Mouse (Mus musculus) kidney, postnatal 4 days (tissue): ENCODE measurements around the gene Trim11.

ENCODE experiments used
- DNase-seq, 2 experiments: peaks; one replicate each; pipeline ENCODE4 v3.0.0; 2021; ENCODE audit warnings: mixed read lengths in 2 of 2

The Trim11 gene

DNA sequence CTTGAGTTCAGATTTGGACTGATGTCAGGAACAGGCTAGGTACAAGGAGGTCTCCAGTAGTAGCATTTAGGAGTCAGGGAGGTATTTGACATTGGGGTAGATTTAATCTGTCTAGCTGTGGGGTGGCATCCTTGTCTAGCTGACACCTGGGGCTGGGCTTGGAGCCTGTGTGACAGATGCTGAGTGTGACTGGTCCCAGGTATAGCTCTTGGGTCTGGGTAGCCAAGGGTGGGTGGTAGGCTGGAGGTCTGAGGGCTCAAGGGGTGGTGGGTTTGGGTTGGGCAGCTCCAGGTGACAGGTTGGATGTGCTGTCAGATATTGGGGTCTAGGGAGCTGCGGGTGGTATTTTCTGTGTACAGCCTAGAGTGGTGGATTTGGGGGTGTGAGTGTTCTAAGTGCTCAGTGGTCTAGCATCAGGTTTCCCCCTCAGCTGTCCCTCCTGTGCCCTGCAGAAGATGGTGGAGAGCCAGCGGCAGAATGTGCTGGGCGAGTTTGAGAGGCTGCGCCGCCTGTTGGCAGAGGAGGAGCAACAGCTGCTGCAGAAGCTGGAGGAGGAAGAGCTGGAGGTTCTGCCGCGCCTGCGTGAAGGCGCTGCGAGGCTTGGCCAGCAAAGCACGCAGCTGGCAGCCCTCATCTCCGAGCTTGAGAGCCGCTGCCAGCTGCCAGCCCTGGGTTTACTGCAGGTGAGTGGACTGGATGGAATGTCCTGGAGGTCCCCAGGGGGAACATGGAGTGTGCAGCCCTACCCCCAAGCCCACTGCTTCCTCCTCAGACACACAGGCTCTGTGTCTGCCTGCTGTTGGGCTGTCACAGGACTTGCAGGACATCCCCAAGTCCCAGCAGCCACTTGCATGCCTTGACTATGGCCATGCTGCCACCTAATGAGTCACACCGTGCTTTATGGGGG lies 3.9 kb downstream of the Trim11 start:
- DNase-seq = peak; percentile 76 to 84

DNA sequence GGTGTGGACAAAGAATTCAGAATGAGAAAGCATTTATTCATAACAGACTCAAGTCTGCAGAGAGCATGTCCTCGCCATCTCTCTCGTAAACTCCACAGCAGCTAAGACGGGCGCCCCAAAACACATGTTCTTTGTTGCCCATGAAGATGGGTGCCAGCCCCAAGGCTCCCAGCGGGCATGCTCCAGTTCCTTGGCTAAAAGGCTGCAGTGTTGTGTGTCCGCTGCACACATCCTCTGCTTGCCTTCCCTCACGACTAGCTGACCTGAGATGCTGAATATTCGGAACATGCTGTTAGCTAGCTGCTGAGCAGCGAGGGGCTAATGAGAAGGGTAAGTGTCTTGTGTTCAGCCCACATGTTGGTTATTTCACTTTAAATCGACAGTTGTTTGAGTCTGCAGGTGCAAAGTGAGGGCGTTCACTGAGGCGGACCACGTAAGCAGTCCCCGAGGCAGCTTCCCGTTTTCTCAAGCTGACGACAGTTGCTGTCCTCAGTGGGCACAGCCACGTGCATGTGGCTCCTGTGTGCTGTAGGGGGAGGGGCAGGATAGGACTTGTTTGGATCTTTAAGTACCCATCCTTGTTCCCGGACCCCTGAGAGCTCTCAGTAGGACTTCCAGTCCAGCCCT lies 4.7 kb downstream of the Trim11 start:
- DNase-seq = no peak

DNA sequence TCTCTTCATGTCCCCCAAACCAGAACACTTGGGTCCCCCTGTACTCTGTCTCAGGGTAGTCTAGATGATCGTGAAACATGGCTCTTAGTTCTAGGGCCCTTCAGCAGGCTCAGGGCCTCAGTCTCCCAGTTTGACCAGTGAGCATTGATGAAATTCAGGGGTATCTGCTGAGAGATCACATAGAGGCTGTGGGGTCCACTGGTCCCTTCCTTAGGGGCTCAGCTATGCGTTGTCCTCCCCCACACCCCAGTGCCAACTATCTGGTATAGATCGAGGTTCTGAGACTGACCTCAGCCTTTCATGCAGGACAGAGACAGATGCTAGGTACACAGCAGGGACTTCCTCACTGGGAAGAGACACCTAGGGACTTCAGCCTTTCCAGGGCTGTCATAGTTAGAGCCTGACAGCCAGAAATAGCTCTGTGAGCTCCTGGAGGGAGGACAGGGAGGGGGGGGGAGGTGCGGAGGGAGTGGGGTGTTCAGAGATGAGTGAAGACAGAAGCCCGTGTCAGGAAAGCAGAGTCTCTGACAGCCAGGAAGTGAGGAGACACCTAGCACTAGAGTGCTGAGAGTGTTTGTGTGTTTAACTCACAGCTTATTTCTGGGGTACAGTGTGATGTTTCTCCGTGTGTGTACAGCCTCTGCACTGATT lies 5.9 kb downstream of the Trim11 start:
- no peak for DNase-seq

DNA sequence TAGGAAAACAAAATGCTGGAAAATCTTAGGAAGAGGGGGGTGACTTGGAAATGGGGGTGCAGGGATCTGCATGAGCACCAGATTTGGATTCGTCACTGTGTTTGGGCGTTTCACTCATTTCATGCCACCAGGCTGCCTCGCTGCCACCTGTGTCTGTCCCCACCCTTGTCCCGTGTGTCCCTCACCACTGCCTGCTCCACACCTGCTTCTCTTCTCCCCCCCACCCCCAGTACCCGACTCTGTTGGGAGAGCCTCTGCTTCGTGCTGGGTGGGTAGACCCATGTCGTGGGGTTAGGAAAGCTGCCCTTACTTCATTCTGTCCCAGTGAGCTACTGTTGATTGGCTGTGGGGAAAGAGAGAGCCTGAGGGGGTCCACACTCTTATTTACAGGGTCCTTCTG lies 6.8 kb downstream of the Trim11 start:
- no peak for DNase-seq

DNA sequence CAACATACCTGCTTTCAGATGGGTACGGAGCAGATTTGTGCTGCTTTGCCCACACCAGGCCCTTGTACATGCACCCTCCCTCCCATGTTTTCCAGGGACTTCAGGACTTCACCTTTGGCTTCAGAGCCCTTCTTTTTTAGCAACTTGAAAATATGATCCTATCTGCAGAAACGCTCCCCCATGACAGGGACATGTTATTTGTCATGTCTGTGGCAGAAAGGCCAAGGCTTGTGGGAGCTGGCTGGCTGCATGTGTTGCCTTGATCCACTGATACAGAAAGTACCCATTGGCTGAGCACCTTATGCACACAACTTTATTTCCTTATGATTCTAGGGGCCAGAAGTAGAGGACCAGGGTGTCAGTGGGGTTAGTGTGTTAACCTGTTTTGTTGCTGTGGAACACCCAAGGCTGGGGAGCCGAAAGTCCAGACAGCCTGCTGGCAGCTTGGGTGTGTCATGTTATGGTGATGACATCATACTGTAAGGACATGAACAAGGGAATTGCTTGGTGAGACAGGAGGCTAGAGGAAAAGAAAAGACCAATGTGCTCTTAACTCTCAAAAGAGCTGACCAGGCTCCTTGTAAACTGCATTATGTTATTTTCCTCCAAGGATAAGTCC lies 7.5 kb downstream of the Trim11 start:
- DNase-seq = no peak

DNA sequence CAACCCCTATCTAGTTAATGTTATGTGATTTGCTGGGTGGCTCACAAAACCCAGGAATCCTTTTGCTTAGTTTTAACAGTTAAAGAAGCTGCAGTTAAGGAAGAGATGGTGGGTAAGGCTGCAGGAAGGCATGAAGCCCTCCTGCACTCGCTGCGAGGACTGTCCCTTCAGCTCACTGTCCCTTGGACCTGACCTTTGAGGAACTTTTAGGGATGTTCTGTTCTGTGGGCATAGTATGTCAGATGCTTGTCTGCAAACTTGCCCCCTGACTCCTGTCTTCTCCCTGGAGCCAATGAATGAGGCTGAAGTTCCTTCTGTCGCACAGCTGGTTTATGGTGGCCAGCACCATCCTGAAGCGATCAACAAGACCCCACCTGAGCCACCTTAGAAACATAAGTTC lies 11.3 kb downstream of the Trim11 start:
- DNase-seq = no peak

DNA sequence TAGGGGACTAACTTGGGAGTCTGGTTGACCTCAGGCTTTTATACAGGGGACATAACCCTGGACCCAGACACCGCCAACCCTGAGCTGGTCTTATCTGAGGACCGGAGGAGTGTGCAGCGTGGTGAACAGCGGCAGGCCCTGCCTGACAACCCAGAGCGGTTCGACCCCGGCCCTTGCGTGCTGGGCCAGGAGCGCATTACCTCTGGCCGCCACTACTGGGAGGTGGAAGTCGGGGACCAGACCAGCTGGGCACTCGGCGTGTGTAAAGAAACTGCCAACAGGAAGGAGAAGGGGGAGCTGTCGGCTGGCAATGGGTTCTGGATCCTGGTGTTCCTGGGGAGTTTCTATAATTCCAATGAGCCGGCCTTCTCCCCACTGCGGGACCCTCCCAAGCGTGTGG lies 12.2 kb downstream of the Trim11 start:
- no peak for DNase-seq

DNA sequence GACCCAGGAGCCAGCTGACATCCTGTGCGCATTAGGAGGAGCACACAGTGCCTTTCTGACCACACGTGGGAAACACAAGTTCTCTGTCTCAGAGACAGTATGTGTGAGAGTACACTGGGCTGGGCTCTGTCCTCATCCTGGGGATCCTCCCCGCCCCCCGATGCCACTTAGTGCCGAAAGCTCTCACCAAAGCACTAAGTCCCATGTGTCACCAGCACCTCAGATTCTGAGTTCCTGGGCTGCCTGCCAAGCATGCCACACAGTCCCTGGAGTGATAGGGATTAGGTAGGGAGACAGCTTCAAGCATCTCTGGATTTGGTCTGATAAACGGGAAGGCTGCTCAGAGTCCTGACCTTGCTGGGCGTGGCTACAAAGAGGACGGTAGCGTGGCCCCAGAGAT lies 12.9 kb downstream of the Trim11 start:
- DNase-seq = no peak

DNA sequence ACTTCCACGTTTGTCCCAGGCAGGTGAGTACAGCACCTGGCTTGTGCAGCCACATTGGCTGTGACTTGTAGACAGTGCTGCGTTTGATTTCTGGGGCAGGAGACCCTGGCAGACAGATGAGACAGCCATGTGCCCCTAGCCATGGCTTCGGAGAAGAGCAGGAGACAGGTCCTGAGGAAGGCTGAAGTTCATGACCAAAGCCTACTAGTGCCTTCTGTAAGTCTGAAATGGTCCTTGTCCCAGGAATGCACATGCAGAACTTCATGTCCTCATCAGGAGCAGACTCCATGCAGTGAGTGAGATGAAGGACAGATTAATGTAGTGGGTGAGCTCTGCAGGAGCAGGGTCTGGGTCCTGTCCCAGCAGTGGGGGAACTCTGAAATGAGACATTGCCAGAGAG lies 14.0 kb downstream of the Trim11 start:
- no peak for DNase-seq

DNA sequence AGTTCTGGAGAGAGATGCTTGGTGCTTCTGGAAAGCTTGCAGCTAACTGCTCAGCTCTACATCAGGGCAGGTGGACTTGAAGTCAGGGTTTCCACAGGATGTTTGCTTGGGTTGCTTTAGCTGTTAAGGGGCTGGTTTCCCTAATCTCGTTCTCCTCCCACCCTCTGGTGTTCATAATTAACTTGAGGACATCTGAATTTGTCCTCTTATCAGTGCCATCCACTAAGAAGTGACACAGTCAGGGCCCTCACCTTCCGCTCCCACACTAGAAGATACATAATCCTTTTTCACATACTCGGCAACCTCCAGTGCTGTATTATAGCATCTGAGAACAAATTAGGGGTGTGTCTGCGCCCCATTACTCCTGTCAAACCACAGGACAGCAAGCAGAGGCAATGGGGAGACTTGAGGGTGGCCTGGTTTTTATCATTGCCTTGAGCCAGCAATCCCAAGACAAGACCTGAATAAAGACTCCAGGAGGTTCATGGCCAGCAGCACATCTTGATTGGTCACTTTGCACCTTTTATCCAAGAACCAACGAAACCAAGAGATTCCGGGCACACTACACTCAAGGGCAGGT lies 15.3 kb downstream of the Trim11 start:
- DNase-seq = no peak

DNA sequence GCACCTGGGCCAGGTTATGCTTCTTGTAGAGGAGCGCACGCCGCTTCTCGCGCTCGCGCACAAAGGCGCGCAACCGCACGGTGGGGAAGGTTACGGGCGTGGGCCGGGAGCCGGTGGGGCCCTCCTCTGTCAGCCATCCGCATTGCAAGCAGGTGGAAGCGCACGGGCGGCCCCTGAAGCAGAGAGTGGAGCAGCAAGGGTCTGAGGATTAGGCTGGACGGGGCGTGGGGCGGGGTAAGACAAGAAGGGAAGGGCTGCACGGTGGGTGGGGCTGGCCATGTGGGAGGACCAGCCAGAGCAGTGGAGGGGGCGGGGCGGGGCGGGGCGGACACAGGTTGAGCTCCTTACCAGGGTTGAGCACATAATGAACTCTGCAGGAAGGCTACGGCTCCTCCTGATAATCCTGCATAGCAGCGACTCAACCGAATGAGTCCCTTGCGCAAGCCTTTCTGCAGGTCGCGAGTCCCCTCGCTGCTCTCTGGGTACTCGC lies 16.5 kb downstream of the Trim11 start:
- DNase-seq = peak; percentile 75 to 85

DNA sequence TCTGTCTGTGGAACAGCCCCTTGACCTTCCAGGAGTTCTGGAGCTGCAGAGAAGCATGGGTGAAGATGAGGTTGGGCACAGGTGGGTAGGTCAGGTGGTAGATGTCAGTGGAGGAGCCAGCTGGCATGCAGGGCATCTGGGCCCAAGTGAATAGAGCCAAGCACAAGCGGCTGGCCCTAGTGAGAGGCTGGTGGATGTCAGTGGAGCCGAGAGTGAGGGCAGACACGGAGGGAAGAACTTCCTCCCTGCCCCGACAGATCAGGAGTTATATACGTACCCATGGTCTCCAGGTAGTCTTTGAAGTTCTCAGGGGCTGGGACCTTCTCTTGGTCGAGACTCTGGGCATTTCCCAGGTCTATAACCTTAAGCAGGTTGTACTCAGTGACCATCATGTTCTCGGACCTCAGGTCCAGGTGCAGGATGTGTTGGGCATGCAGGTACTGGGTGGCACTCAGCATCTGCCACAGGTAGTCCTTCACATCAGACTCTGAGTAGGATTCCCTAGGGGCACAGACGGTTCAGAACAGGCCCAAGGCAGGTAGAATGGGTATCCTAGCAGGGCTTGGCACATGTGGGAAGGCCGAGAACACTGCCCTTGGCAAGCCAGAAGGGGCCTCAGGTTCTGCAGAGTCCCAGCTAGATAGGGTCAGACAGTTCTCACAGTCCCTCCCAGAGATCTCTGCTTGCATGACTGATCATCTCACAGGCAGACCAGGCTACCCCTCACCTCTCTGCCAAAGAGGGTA lies 17.3 kb downstream of the Trim11 start:
- no peak for DNase-seq

DNA sequence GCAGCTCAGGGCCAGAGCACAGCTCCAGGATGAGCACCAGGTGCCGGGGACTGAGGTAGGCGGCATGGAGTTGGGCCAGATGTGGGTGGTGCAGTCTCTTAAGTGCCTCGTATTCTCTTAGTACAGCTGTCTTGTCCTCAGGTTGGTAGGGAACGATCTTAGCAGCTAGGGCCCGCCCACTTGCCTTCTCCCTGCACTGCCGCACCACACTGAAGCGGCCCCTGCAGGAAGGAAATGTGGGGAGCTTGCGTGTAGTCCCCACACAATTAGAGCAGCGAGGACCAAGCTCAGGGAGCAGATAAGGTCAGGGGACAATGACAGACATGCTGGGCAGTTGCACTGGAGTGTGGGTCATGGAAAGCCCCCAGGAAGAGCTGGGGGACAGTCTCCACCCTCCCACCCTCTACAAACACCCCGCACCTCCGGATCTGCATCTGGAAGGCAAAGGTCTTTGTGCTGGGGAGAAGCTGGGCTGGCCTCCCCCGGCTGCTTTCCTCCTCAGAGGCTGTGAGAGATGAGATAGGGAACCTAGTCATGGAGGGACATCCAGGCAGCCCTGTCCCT lies 18.0 kb downstream of the Trim11 start:
- no peak for DNase-seq

DNA sequence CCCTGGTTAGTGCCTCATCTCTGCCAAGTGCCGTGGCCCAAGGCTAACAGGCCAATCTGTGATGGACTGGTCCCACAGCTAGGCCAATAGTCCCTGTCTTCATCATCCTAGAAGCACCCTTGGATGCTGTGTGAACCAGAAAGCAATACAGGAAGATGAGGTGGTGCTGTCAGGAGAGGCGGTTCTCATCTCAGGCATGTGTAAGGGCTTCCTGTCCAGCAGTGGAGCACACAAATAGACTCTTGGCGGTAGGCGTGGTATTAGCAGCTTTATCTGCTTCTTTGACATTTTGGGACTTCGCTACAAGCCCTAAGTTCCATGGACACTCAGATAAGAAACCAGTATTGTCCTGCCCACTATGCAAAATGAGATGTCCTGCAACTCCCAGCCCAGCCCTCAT lies 19.6 kb downstream of the Trim11 start:
- no peak for DNase-seq

DNA sequence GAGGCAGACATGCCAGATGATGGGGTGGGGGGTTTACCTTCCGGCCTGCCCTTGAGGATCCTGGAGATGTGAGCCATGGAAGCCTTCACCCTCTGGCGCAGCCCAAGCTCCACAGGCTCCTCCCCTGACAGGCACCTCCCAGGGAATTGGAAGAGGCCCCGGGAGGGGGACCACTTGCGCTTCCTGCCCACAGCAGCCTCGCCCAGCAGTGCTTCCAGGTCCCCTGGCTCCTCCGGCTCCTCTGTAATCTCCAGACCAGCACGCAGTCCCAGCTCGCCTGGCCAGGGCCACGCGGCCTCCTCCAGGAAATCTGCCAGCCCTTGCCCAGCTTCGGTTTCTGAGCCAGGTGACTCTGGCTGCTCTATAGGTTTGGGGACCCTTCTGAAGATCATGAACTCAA lies 21.3 kb downstream of the Trim11 start:
- peak; percentile 27 to 44 for DNase-seq

DNA sequence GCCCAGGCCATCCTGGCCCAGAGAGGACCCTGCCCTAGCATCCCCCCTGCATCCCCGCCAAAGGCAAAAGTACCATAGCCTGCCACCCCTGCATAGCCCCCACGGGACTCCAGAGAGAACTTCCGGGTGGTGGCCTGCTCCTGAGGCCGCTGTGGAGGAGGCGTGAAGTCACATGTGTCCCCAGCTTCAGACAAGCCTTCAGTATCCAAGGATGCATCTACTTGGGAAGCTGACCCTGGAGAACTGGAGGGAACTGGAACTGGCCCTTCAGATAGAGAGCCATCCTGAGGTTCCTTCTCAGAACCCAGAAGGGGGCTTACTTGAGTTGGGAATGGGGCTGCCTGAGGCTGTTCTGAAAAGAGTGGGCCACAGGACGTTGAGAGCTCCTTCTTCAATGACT lies 21.9 kb downstream of the Trim11 start:
- no peak for DNase-seq

DNA sequence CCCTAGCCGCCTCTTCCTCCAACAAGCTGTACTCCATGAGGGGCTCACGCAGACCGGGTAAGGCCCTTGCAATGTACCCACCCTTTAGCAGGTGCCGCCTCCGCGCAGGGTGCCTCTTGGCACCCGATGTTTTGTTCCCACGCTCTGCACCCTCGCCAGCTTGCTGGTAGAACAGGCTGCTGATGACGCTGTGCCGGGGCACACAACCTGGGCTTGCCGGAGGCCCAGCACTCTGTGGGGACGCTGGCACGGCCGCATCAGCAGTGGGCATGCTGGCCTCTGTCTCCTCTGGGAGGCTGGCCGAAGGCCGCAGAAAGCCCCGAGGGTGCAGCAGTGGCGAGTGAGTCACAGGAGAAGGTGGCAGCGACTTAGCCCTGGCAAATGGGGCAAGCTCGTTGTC lies 22.7 kb downstream of the Trim11 start:
- DNase-seq = no peak

DNA sequence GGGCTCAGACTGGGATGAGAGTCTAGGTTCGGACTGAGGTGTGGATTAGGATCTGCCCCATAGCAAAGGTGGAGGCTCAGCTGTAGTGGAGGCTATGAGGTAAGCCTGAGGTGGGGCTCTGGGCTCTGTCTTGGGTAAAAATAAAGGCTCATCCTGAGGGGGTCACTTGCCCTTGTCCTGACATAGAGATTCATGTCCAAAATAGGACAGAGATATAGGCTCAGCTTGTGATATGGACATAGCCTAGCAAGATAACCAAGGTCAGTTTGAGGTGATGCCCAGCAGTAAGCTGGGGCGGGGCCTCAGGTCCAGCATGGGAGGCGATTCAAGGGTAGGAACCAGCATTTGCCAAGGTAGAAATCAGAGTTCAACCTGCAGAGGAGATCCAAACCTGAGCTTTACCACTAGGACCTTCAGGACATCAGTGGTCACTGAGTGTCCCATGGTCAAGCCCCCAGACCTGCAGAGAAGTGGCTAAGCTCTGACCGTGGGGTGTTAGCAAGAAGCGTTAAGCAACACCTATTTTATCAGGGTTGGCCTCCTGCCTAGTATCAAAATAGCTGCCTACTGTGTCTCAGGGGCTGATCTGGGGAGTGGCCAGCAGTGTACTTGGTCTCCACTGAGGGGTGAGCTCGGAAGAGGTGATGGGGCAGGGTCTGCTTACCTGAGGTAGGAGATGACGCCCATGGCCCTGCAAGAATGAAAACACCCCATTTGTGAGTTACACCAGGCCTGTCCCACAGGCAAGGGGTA lies 24.6 kb downstream of the Trim11 start:
- no peak for DNase-seq

DNA sequence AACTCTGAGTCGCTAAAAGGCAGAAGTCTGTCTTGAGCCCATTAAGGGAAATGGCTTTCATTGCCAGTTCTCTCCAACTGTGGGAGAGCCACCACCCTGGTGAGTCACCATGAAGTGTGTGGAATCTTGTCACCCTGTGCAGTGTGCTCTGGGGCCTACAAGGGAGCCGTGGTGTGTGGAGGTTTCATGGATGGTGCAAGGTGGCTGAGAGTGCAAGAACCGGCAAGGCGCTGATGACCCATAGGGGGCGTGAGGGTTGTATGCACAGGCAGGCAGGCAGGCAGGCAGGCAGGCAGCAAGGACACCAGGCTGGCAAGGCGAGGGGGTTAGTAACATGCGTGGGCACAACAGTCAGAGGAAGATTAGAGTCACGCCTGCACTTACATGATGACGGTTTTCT lies 37.2 kb downstream of the Trim11 start:
- peak; percentile 62 to 72 for DNase-seq

DNA sequence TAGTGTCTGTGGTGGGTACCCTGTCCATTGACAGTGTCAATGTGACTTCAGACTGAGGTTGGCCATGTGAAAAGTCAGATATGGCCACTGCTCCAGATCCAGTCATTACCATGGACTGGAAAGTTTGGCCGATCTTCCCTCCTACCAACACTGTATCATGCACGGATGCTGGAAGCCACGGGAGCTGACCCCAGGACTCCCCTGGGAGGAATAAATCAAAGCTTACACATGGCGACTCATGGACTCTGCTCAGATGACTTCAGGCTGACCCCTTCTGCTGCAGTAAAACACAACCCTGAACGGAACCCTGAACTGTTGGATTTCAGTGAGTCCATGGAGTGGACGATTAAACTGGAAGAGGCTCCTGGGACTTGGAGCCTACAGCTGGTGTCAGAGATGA lies 48.5 kb downstream of the Trim11 start:
- peak; percentile 59 to 68 for DNase-seq

DNA sequence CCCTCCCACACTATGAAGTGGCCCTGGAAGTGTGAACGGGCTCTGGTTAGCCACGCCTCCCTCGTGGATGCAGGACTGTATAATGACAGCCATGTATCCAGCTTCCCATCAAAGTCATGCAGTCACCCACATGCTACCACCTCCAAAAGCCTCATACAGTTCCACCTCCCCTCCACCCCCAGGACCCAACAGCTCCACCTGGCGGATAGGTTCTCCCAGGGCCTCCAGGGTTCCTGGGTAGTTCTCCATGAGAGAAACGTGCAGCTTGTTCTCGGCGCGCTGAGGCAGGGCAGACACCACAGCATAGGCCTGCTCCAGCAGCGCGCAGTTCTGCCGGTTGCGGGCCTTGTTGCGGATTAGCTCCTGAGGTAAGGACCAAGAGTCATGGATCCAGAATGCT lies 51.1 kb downstream of the Trim11 start:
- DNase-seq = no peak
